Mouse (Mus musculus): ENCODE results near the gene Znhit2.

DNA sequence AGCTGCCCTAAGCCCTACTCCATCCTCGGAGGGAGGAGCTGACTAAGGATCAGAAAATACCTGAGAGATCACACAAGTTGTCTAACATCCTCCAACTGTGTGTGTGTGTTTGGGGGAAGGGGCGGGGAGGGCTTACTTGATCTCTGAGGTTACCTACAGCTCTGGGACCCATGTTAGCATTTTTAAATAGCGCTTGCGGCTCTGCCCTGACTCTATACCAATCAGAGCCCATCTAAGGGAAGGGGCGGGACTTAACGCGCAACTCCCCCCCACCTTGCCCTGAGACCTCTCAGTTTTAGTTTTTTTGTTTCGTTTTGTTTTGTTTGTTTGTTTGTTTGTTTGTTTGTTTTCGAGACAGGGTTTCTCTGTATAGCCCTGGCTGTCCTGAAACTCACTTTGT is 31.6 kb upstream of the Znhit2 start:
- TF ChIP-seq CTCF (IDR thresholded peaks at IDR 0.05; ENCODE audit: borderline replicate concordance, control insufficient read depth, extremely low read depth, insufficient read depth, low read length, poor library complexity) = no peak
- no peak for TF ChIP-seq POLR2A (IDR thresholded peaks at IDR 0.05; ENCODE audit: control insufficient read depth, extremely low read depth, insufficient read depth, low read length, poor library complexity)
